Mouse (Mus musculus): ENCODE measurements around the gene Nxn.

GRCm38 (mm10) chr11:76326672-76327071 is 72.3 kb downstream of the Nxn start:
- TF ChIP-seq CTCF (IDR thresholded peaks at IDR 0.05; ENCODE audit: low read depth): no peak
- no peak for TF ChIP-seq EP300 (IDR thresholded peaks at IDR 0.05; ENCODE audit: low read depth)

All from liver, embryonic 14.5 days (tissue).